Mouse (Mus musculus) intestine, postnatal 0 days (tissue): ENCODE data around the gene Pde4b. TPM values are rescaled to one million over a fixed set of nuclear protein-coding genes. Genes with fewer than 3 reads are reported as not detected.

Source experiments
- ATAC-seq: fragments of 200-750 bp; cut with Nextera tagmentation; 2 replicates; pipeline ENCODE4 v1.8.0; 2017; ENCODE audit warnings: mild to moderate bottlenecking, moderate TSS enrichment, moderate library complexity
- H3K27ac ChIP-seq: fragments of 300-500 bp; sonication (generic); 2 replicates; pipeline ENCODE4 v1.5.1; 2014; ENCODE audit warnings: mild to moderate bottlenecking, low read depth, low read length, moderate library complexity
- H3K27me3 ChIP-seq: fragments of 300-500 bp; sonication (generic); replicated peaks from 2 replicates; pipeline ENCODE4 v1.6.1; 2014; ENCODE audit warnings: low read length, mixed read lengths; ENCODE audit not compliant: control insufficient read depth, insufficient read depth
- H3K36me3 ChIP-seq: fragments of 300-500 bp; sonication (generic); 2 replicates; pipeline ENCODE4 v1.6.1; 2014; ENCODE audit warnings: mild to moderate bottlenecking, moderate library complexity; ENCODE audit not compliant: control insufficient read depth, insufficient read depth
- H3K4me1 ChIP-seq: fragments of 300-500 bp; sonication (generic); replicated peaks from 2 replicates; pipeline ENCODE4 v1.6.1; 2014; ENCODE audit warnings: antibody characterized with exemption, low read length, mixed read lengths; ENCODE audit not compliant: control insufficient read depth, insufficient read depth
- H3K4me2 ChIP-seq: fragments of 300-500 bp; sonication (generic); replicated peaks from 2 replicates; pipeline ENCODE4 v1.6.1; 2014; ENCODE audit warnings: low read depth, mild to moderate bottlenecking, moderate library complexity
- H3K4me3 ChIP-seq: fragments of 300-500 bp; sonication (generic); 2 replicates; pipeline ENCODE4 v1.5.1; 2014; ENCODE audit warnings: low read depth, low read length
- H3K9ac ChIP-seq: fragments of 300-500 bp; sonication (generic); 2 replicates; pipeline ENCODE4 v1.6.1; 2014; ENCODE audit warnings: mild to moderate bottlenecking, low read depth, low read length
- H3K9me3 ChIP-seq: fragments of 300-500 bp; sonication (generic); 2 replicates; pipeline ENCODE4 v1.6.1; 2016; ENCODE audit warnings: mixed run types; ENCODE audit not compliant: control insufficient read depth
- CTCF ChIP-seq: sonication (generic); IDR thresholded peaks from 2 replicates; pipeline ENCODE4 v1.5.1; 2016; ENCODE audit warnings: low read depth, mild to moderate bottlenecking, control low read depth, antibody characterized with exemption, moderate library complexity
- WGBS: fragments of 180-500 bp; shearing (Covaris S2); extraction: QIAGEN DNeasy Blood & Tissue Kit; methylation state at CpG from one replicate; pipeline ENCODE4 v1.1.7; 2014; 5-methylcytosine and 5-hydroxymethylcytosine counted together
- polyA plus RNA-seq: library from polyadenylated mRNA; unstranded; fragments of >200 nt; fragmentation: Nextera tagmentation; extraction: Ambion mirVana; gene quantifications from 2 replicates; pipeline ENCODE4 v1.2.1, GENCODE M21; 2015

The Pde4b gene
- polyA plus RNA-seq, 1 experiment from 2014 or later, result 6.9 TPM

GRCm38 (mm10) chr4:102086336-102086735 is 1.0 kb upstream of the Pde4b start:
- Histone ChIP-seq H3K4me1 (no peaks in the 10 kb centered on the region; the same call in 1 of the 2 replicates), H3K9ac (no peak overlapping the region), H3K27me3 (peaks cover 26% of the 10 kb centered on the region), H3K4me3 (no peak overlapping the region), H3K27ac (no peak overlapping the region), H3K4me2 (no peak overlapping the region), H3K36me3 (no peaks in the 10 kb centered on the region), H3K9me3 (no peaks in the 10 kb centered on the region)
- no peak for TF ChIP-seq CTCF
- WGBS, result 87% methylated on average over 4 of the region's 4 CpGs
- no peak for ATAC-seq

GRCm38 (mm10) chr4:102087566-102088234 is 357 bp downstream of the Pde4b start:
- Histone ChIP-seq H3K27me3 (peaks cover 26% of the 10 kb centered on the region), H3K4me2 (peak overlapping the region; percentile 74), H3K4me3 (peak overlapping the region; percentile 43), H3K9ac (peak overlapping the region; percentile 37), H3K27ac (no peak overlapping the region), H3K36me3 (no peaks in the 10 kb centered on the region), H3K4me1 (no peaks in the 10 kb centered on the region; the same call in 1 of the 2 replicates), H3K9me3 (no peaks in the 10 kb centered on the region)
- no peak for ATAC-seq
- TF ChIP-seq CTCF, result no peak
- WGBS, result under 1% methylated on average over 61 of the region's 64 CpGs

- no peak for TF ChIP-seq CTCF
- Histone ChIP-seq H3K27me3 (peaks cover 26% of the 10 kb centered on the region), H3K4me2 (peak overlapping the region; percentile 74), H3K4me1 (no peaks in the 10 kb centered on the region; the same call in 1 of the 2 replicates), H3K27ac (no peak overlapping the region), H3K4me3 (peak overlapping the region; percentile 43), H3K36me3 (no peaks in the 10 kb centered on the region), H3K9me3 (no peaks in the 10 kb centered on the region), H3K9ac (0 out of 2 replicates have a peak overlapping the region, but pooled peaks have one; percentile 37)
- WGBS, result 23% methylated on average over 15 of the region's 15 CpGs
- no peak for ATAC-seq
Measured at GRCm38 (mm10) chr4:102088235-102088867, 1.0 kb downstream of the Pde4b start.

- Histone ChIP-seq H3K9ac (no peak overlapping the region), H3K36me3 (no peaks in the 10 kb centered on the region), H3K27ac (no peak overlapping the region), H3K4me2 (no peak overlapping the region), H3K4me1 (no peaks in the 10 kb centered on the region), H3K9me3 (no peaks in the 10 kb centered on the region), H3K4me3 (no peak overlapping the region), H3K27me3 (no peaks in the 10 kb centered on the region)
- no peak for TF ChIP-seq CTCF
- ATAC-seq, result no peak
- whole genome bisulfite sequencing, result 94% methylated on average over 2 of the region's 2 CpGs
Measured at GRCm38 (mm10) chr4:102095851-102096250, 8.5 kb downstream of the Pde4b start.

GRCm38 (mm10) chr4:102102241-102102640 is 14.9 kb downstream of the Pde4b start:
- ATAC-seq, result no peak
- H3K4me2 ChIP-seq, result no peak overlapping the region

GRCm38 (mm10) chr4:102104534-102105014 is 17.2 kb downstream of the Pde4b start:
- whole genome bisulfite sequencing, result 83% methylated on average over 2 of the region's 2 CpGs
- Histone ChIP-seq H3K36me3 (no peaks in the 10 kb centered on the region), H3K9ac (no peak overlapping the region), H3K4me2 (no peak overlapping the region), H3K27me3 (no peaks in the 10 kb centered on the region), H3K9me3 (no peaks in the 10 kb centered on the region), H3K27ac (no peak overlapping the region), H3K4me3 (no peak overlapping the region), H3K4me1 (no peaks in the 10 kb centered on the region)
- no peak for TF ChIP-seq CTCF
- ATAC-seq, result no peak

More at GRCm38 (mm10) chr4:102102241-102102640, 14.9 kb downstream of the Pde4b start:
- TF ChIP-seq CTCF, result no peak
- Histone ChIP-seq H3K4me3 (no peak overlapping the region), H3K4me1 (no peaks in the 10 kb centered on the region), H3K36me3 (no peaks in the 10 kb centered on the region), H3K9ac (no peak overlapping the region), H3K27me3 (no peaks in the 10 kb centered on the region), H3K27ac (no peak overlapping the region), H3K9me3 (no peaks in the 10 kb centered on the region)
- 28% methylated on average over 4 of the region's 4 CpGs for WGBS
